Mouse (Mus musculus): ENCODE data around the gene Prdx2.
A peak's percentile ranks its signal among the peaks of the same experiment; 100 is the strongest.

Gene Prdx2

DNA sequence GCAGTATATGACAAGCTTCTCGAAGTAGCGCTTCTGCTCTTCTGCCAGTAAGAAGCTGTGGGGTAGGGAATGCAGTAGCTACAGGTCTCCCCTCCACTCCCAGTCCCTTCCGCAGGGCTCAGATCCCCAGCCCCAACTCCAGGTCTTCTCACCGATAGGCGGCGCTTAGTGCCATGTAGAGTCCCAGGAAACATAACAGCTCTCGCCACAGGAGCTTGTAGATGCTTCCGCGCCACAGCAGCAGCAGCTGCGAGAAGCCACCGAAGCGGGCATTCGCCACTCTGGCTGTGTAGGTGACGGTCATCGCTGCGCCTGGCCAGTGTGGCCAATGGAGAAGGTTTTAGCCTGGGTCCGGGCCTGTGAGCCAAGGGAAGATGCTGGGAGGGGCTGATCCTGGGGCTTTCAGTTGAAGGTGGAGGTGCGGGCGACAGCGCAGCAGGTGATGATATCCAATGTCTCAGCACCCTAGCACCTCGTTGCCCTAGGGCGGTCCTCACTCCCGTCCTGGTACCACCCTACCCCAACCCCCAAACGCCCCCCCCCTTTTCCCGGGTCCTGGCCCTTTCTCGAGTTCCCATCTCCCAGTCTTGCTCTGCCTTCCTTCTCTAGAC, 43.9 kb downstream of the Prdx2 start:
- peak; percentile 84 for DNase-seq

DNA sequence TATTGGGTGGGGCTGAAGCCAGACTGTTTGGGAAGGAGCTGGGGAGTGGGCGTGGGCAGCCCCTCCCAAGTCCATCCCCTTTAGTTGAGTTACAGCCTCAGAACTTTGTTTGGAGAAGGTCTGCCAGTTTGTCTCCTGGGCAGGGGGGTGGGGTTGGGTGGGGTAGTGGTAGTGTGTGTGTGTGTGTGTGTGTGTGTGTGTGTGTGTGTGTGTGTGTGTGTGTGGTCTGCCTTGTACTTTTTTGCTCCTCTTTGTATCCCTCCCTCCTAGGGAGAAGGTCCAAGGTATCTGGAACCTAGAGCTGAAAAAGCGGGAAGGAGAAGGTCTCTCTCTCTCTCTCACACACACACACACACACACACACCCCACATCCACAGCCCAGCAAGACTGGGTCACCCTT, 45.0 kb downstream of the Prdx2 start, which contains the start of gene Best2:
Gene Best2, minus strand, starts transcription at position 101 of the 400 bp plus-strand sequence.
- no peak for DNase-seq

DNA sequence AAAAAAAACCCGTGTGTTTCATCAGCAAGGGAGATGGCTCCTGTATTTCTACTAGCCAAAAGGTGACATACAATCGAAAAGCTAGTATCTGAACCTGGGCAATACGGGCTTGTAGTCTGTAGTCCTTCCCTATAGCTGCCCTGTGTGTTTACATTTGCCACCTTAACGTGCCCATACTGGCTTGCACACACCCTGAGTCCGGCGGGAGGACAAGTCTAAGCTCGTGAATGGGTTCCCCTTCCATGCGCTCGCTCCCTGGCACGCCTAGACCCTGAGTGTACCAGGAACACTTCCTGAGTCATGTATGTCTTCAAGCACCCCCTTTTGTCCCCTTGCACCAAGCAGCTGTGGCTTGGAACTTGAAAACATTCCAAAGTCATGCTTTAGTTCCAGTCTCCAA, 47.3 kb downstream of the Prdx2 start:
- no peak for DNase-seq

DNA sequence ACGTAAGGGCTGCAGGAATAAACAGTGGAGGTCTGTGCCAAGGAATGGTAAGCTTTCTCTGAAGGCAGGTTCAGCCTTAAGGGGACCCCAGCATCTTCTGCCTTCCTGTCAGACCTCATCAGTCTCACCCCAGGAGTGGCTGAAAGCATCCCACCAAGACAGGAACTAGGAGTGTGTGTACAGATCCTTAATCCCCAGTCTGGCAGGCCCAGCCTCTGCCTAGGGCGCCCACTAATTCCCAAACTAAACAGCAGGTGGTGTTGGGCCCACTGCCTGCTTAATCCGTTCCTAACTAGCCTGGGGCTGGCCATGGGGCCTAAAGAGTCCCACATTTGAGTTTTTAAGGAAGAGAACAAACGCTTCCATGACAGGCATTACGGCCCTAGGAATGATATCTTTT, 47.8 kb downstream of the Prdx2 start:
- DNase-seq: no peak

DNA sequence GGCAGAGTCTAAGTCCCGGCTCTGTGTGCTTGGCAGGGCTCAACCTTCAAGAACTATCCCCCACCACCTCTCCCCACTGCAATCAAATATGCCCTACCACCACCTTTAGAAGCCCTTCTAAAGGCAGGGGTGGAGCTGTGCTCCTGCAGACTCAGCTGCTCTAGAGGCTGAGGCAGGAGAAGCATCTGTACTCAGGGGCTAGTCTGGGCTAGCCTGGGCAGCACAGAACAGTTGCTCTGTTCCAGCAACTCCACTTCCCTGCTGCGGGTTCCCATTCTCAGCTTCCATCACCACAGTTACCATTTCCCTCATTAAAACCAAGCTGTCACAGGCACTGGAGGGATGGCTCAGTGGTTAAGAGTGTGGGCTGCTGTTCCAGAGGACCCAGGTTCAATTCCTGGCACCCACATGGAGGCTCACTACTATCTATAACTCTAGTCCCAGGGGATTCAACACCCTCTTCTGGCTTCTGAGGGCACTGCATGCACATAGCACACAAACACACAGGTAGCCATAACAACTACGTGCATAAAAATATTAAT, 52.2 kb downstream of the Prdx2 start:
- no peak for DNase-seq

DNA sequence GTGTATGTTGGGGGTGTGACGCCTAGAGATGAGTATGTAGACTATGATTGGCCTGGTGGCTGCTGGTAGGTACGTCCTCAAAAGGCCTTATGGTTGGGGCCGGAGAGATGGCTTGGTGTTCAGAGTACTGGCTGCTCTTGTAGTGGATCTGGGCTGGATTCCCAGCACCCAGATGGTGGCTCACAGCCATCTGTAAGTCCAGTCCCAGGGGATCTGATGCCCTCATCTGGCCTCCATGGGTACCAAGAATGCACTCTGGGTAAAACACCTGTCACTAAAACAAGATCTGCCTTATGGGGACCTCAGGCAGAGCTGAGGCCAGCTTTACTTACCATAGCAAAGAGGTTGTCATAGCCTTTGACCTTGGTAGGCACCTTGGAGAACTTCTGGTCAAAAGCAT, 54.5 kb downstream of the Prdx2 start:
- no peak for DNase-seq
